Mouse (Mus musculus) liver, embryonic 15.5 days (tissue): Measurements from ENCODE around the gene Gabrr1. TPM values are rescaled to one million over a fixed set of nuclear protein-coding genes. Genes with fewer than 3 reads are reported as not detected.

ENCODE experiments used
- ATAC-seq: fragments of 200-750 bp; cut with Nextera tagmentation; 2 replicates; pipeline ENCODE4 v1.8.0; 2017; ENCODE audit warnings: moderate number of reproducible peaks, mild to moderate bottlenecking, moderate library complexity; ENCODE audit not compliant: insufficient read depth
- H3K27ac ChIP-seq: fragments of 300-500 bp; sonication (generic); replicated peaks from 2 replicates; pipeline ENCODE4 v1.5.1; 2015; ENCODE audit warnings: mild to moderate bottlenecking, inconsistent platforms
- H3K27me3 ChIP-seq: fragments of 300-500 bp; sonication (generic); 2 replicates; pipeline ENCODE4 v1.6.1; 2015; ENCODE audit warnings: mild to moderate bottlenecking, inconsistent platforms
- H3K36me3 ChIP-seq: fragments of 300-500 bp; sonication (generic); replicated peaks from 2 replicates; pipeline ENCODE4 v1.6.1; 2015; ENCODE audit warnings: moderate library complexity, mild to moderate bottlenecking, inconsistent platforms
- H3K4me1 ChIP-seq: fragments of 300-500 bp; sonication (generic); replicated peaks from 2 replicates; pipeline ENCODE4 v1.6.1; 2015; ENCODE audit warnings: inconsistent platforms
- H3K4me2 ChIP-seq: fragments of 300-500 bp; sonication (generic); 2 replicates; pipeline ENCODE4 v1.6.1; 2015; ENCODE audit warnings: moderate library complexity, mild to moderate bottlenecking, inconsistent platforms
- H3K4me3 ChIP-seq: fragments of 300-500 bp; sonication (generic); replicated peaks from 2 replicates; pipeline ENCODE4 v1.5.1; 2015; ENCODE audit warnings: mild to moderate bottlenecking, inconsistent platforms
- H3K9ac ChIP-seq: fragments of 300-500 bp; sonication (generic); 2 replicates; pipeline ENCODE4 v1.6.1; 2015; ENCODE audit warnings: moderate library complexity, mild to moderate bottlenecking, inconsistent platforms
- H3K9me3 ChIP-seq: fragments of 300-500 bp; sonication (generic); replicated peaks from 2 replicates; pipeline ENCODE4 v1.6.1; 2016; ENCODE audit warnings: inconsistent platforms
- WGBS: fragments of 180-500 bp; shearing (Covaris S2); methylation state at CpG from one replicate; pipeline ENCODE4 v1.1.7; 2015; ENCODE audit warnings: mixed read lengths; ENCODE audit not compliant: insufficient replicate concordance; 5-methylcytosine and 5-hydroxymethylcytosine counted together
- polyA plus RNA-seq: library from polyadenylated mRNA; unstranded; fragments of >200 nt; fragmentation: Nextera tagmentation; extraction: Ambion mirVana; gene quantifications from 2 replicates; pipeline ENCODE4 v1.2.1, GENCODE M21; 2015

Gene Gabrr1
- polyA plus RNA-seq, 1 experiment from 2014 or later, result not detected

DNA sequence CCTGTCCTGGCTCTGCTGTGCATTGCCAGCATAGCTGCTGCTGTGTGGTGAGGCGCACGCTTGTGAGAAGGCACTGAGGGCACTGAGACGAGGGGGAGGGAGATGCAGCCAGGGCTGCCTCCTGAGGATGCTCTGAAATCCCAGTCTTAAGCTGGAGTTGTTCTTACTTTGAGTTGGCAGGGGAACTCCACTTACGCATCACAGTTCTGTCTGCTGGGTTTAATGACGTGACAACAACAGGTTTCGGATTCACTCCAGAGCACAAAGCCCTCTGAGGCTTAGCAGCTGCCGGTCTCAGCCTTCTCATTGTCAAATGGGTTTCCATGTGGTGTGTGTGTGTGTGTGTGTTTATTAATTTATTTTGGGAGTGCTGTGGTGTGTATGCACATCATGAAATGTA, 16.8 kb downstream of the Gabrr1 start:
- Histone ChIP-seq H3K4me3 (no peak overlapping the region), H3K4me2 (no peak overlapping the region), H3K27ac (no peak overlapping the region), H3K9me3 (no peaks in the 10 kb centered on the region), H3K9ac (no peak overlapping the region), H3K4me1 (no peaks in the 10 kb centered on the region), H3K36me3 (no peaks in the 10 kb centered on the region), H3K27me3 (peaks cover 13% of the 10 kb centered on the region; the same call in 1 of the 2 replicates)
- ATAC-seq, result no peak
- WGBS, result 70% methylated on average over 7 of the region's 7 CpGs

DNA sequence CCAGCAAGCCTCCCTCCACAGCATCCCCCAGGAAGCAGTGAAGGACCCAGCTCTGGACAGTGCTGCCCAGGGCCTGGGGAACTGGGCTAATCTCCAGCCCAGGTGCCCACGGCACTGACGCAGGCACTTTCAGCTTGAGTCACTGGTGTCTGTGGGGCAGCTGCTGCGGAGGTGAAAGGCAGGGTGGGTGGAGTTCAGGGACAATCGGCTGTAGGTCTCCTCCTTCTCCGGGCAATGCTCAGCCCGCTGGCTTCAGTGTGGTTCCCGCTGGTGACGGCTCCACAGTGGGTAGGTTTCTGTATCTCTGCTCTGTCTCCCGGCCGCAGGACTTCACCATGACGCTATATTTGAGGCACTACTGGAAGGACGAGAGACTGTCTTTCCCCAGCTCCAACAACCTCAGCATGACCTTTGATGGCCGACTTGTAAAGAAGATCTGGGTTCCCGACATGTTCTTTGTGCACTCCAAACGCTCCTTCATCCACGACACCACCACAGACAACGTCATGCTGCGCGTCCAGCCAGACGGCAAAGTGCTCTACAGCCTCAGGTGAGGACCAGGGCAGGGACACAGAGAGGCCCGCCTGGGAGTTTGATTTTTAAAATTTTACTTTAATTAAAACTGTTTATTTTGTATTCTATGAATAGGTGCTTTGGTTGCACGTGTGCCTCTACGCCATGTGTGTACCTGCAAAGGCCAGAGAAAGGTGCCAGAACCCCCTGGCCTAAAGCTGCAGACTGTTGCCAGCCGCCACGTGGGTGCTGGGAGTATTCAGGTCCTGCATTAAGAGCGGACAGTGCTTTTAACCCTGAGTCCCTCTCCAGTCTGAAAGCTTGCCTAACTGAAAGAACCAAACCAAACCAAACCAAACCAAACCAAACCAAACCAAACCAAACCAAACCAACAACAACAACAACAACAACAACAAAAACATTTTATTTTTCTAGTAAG, 20.0 kb downstream of the Gabrr1 start:
- Histone ChIP-seq H3K27ac (no peak overlapping the region), H3K36me3 (no peaks in the 10 kb centered on the region), H3K9ac (no peak overlapping the region), H3K4me1 (no peaks in the 10 kb centered on the region), H3K27me3 (peaks cover 1% of the 10 kb centered on the region; the same call in 1 of the 2 replicates), H3K9me3 (no peaks in the 10 kb centered on the region), H3K4me2 (no peak overlapping the region), H3K4me3 (no peak overlapping the region)
- WGBS, result 70% methylated on average over 26 of the region's 26 CpGs
- no peak for ATAC-seq

DNA sequence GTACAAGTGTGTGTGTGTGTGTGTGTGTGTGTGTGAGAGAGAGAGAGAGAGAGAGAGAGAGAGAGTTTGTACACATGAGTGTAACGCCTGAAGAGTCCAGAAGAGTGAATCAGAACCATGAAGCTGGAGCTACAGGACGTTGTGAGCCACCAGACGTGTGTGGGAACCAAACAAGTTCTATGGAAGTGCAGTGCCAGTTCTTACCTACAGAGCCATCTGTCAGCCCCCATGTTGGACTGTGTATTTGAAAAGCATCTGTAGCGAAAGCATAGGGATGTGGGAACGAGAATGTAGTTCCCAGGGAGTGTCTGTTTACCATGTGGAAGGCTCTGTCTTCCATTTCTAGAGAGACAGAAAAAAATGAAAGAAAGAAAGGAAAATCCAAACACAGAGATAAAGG, 51.2 kb downstream of the Gabrr1 start:
- H3K9me3 ChIP-seq, result no peaks in the 10 kb centered on the region
- no peak for ATAC-seq
- no peaks in the 10 kb centered on the region for H3K36me3 ChIP-seq
- H3K9ac ChIP-seq, result no peak overlapping the region
- no peaks in the 10 kb centered on the region for H3K4me1 ChIP-seq
- no peak overlapping the region for H3K27ac ChIP-seq
- 52% methylated on average over 5 of the region's 5 CpGs for WGBS
- no peak overlapping the region for H3K4me3 ChIP-seq
- no peak overlapping the region for H3K4me2 ChIP-seq
- H3K27me3 ChIP-seq, result peaks cover 23% of the 10 kb centered on the region

DNA sequence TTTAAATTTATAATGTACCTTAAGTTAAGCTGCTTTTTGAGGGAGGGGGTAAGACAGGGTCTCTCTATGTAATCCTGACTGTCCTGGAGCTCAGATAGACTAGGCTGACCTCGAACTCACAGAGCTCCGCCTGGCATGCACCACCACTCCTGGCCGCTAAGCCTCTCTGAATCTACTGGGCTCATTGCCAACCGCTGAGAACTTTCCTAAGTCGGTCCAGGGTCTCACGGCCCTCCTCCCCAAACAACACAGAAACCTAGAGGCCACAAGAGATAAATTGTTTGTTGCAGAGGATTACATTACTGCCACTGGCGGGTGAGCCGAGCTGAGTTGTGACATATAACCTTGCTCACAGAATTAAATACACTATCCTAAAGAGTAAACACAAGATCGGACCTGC, 55.8 kb downstream of the Gabrr1 start:
- ATAC-seq, result no peak
- H3K4me3 ChIP-seq, result no peak overlapping the region
- no peak overlapping the region for H3K27ac ChIP-seq
- WGBS, result 26% methylated on average over 9 of the region's 9 CpGs
- no peaks in the 10 kb centered on the region for H3K36me3 ChIP-seq
- H3K9me3 ChIP-seq, result no peaks in the 10 kb centered on the region
- peak overlapping the region; percentile 77 for H3K4me2 ChIP-seq
- H3K9ac ChIP-seq, result no peak overlapping the region
- H3K4me1 ChIP-seq, result peaks cover 11% of the 10 kb centered on the region
- peaks cover 52% of the 10 kb centered on the region for H3K27me3 ChIP-seq

DNA sequence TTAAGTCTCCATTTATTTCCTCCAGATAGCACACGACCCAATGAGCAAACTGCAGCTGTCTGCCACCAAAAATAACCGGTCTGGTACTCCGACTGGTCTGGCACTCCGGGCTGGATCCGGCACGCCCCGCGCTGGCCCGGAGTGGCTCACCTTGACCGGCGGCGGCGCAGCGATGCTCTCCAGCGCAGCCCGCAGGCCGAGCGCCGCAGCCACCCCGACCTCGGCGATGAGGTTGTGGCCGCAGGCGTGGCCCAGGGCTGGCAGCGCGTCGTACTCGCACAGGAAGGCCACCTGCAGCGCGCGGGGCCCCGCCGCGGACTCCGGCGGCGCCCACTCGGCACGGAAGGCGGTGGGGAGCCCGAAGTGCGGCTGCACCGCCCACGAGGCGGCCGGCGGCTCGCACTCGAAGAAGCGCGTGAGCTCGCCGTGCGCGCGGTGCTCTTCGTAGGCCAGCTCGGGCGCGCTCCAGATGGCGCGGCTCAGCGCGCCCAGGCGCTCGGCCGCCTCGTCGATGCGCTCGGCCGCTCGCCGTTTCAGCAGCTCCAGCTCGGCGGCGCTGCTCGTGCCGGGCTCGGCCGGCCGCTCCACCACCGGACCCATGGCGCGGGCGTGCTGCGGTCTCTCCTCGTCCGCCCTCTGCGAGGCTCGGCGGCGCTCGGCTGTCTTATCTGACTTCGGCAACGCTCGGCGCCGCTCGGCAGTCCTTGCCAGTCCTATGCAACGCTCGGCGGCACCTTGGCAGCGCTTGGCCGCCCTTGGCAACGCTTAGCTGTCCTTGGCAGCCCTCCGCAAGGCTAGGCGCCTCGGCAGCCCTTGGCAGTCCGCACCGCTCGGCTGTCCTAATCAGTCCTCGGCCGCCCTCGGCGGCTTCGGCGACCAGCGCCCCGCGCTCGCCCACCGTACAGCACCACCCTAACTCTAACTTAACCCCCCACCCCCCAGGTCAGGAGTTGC, 56.7 kb downstream of the Gabrr1 start:
- Histone ChIP-seq H3K4me1 (peaks cover 11% of the 10 kb centered on the region), H3K4me2 (peak overlapping the region; percentile 77), H3K27ac (0 out of 2 replicates have a peak overlapping the region, but pooled peaks have one; percentile 33), H3K4me3 (peak overlapping the region; percentile 56), H3K9me3 (no peaks in the 10 kb centered on the region), H3K36me3 (no peaks in the 10 kb centered on the region), H3K9ac (peak overlapping the region; percentile 21; the same call in 1 of the 2 replicates), H3K27me3 (peaks cover 52% of the 10 kb centered on the region)
- ATAC-seq, result peak; percentile 83
- under 1% methylated on average over 123 of the region's 123 CpGs for WGBS

DNA sequence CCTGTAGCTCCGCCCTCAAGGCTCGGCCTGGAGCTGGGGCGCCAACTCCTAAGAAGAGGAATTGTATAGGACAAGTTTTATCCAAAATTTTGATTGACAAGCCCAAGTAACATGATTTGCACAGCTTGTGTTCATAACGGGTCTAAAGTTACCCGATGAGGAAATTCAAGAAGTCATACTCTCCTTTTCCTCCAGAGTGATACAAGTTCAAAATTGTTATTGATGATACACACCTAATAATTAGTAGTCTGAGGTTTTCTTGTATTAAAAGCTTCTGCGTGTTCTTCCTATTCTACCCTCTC, 57.4 kb downstream of the Gabrr1 start, which contains the start of gene Pm20d2:
Gene Pm20d2, minus strand, starts transcription at position 3 of the 302 bp plus-strand sequence.
- no peaks in the 10 kb centered on the region for H3K9me3 ChIP-seq
- ATAC-seq, result no peak
- 0 out of 2 replicates have a peak within 1 kb of the TSS, but pooled peaks have one; percentile 33 for H3K27ac ChIP-seq
- H3K27me3 ChIP-seq, result peaks cover 52% of the 10 kb centered on the region
- H3K4me1 ChIP-seq, result peaks cover 11% of the 10 kb centered on the region
- H3K4me2 ChIP-seq, result peak within 1 kb of the TSS; percentile 77
- no peaks in the 10 kb centered on the region for H3K36me3 ChIP-seq
- H3K9ac ChIP-seq, result peak within 1 kb of the TSS; percentile 21; the same call in 1 of the 2 replicates
- 15% methylated on average over 6 of the region's 6 CpGs for WGBS
- H3K4me3 ChIP-seq, result peak within 1 kb of the TSS; percentile 56

DNA sequence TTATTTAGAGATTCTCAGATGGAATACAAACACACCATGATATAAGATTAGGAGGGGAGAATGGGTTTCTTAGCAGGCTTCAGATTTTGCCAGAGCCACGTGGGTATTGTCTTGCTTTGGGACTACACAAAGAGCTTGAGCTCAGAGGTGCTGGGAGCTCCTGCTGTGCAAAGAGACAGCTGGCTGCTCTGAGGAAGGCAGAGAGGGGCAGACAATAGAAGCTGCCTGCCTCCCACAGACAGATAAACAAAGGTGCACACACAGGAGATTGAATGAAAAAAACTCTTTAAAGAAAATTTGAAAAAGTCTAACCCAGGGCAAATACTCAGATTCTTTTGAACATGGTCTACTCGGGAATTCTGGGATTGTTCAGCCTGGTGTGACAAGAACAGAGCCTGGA, 65.8 kb downstream of the Gabrr1 start:
- H3K4me3 ChIP-seq, result no peak overlapping the region
- no peaks in the 10 kb centered on the region for H3K4me1 ChIP-seq
- no peak overlapping the region for H3K9ac ChIP-seq
- peaks cover 6% of the 10 kb centered on the region; the same call in 1 of the 2 replicates for H3K27me3 ChIP-seq
- ATAC-seq, result no peak
- H3K27ac ChIP-seq, result no peak overlapping the region
- 16% methylated on average over 2 of the region's 2 CpGs for WGBS
- H3K9me3 ChIP-seq, result no peaks in the 10 kb centered on the region
- H3K36me3 ChIP-seq, result no peaks in the 10 kb centered on the region
- no peak overlapping the region for H3K4me2 ChIP-seq

DNA sequence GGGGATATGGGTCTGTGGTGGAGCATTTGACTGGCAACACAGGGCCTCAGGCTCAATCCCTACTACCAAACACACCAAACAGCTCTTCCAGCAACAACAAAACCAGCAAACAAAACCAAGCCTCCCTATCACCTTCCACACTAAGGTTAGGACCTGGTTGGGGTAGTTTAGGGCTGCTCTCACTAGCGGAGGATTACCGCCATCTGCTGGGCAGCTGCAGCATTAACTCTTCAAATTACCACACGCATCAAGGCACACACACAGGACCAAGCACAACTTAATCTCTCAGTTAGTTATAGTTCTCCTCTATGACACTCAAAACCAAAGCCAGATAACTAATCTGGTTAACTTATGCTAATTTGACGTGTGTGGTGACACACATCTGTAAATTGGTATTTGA, 72.4 kb downstream of the Gabrr1 start:
- no peaks in the 10 kb centered on the region for H3K36me3 ChIP-seq
- H3K9ac ChIP-seq, result no peak overlapping the region
- H3K27me3 ChIP-seq, result peaks cover 18% of the 10 kb centered on the region
- H3K9me3 ChIP-seq, result no peaks in the 10 kb centered on the region
- no peak for ATAC-seq
- peaks cover 11% of the 10 kb centered on the region for H3K4me1 ChIP-seq
- WGBS, result 9% methylated on average over 4 of the region's 4 CpGs
- no peak overlapping the region for H3K4me2 ChIP-seq
- H3K27ac ChIP-seq, result no peak overlapping the region
- no peak overlapping the region for H3K4me3 ChIP-seq

DNA sequence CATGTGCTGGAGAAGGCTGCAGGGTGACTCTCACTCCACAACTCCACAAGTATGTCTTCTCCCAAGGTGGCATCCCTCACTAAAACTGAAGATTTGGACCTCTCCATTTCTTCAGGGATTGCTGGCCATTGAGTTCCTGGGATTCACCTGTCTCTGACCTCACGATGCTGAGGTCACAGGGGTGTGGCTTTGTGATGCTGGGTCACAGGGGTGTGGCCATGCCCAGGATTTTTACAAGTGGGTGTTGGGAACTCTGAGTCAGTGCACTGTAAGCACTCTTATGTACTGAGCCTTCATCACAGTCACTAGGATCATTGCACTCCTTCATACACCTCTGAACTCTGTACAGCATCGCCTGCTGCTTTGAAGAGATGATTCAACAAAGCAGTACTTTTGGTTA, 75.2 kb downstream of the Gabrr1 start:
- no peak for ATAC-seq
- Histone ChIP-seq H3K27me3 (peaks cover 32% of the 10 kb centered on the region), H3K4me2 (no peak overlapping the region), H3K4me3 (no peak overlapping the region), H3K9ac (no peak overlapping the region), H3K27ac (no peak overlapping the region), H3K36me3 (no peaks in the 10 kb centered on the region), H3K4me1 (peaks cover 11% of the 10 kb centered on the region), H3K9me3 (no peaks in the 10 kb centered on the region)
- 48% methylated on average over 2 of the region's 2 CpGs for whole genome bisulfite sequencing

DNA sequence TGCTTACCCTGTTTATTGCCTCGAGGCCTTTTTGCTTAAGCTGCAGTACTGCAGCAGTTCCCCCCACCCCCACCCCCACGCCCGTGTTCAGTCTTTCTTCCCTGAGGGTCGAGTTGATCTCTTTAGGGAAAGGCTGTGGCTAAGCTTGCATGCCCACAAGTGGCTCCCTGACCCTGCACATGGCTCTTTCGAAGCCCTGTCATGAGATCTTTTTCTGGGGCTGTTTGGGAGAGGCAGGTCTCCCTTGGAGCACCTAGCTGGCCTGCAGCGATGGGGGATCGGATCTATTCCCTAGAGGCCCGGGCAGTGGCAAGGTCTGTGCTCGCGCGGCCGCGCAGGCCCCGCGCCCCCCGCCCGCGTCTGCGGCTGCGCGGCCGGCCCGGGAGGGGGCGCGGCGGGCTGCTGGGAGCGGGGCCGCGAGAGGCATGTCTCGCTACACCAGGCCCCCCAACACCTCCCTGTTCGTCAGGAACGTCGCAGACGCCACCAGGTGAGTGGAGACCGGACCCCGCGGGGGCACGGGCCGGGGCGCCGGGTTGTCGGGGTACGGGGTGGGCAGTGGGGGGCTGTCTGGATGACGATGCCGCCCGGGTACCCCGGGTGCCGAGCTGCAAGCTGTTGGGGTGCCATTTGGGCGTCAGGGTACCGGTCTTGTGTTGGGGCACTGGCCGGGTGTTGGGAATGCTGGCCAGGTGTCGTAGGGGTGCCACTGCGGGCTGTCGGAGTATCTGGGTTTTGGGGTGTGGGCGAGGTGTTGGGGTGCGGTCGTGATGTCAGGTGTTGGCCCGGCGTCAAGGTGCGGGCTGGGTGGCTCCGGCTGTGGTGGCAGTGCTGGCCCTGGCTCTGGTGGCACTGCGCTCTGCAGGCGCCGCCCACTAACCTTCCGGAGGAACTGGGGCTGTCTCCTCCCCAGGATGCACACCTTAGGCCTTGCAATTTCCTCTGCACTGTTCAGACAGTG, 76.8 kb downstream of the Gabrr1 start, which contains the start of gene Srsf12:
Gene Srsf12, plus strand, starts transcription at position 111 of the 961 bp plus-strand sequence.
- ATAC-seq, result no peak
- H3K36me3 ChIP-seq, result no peaks in the 10 kb centered on the region
- H3K4me1 ChIP-seq, result peaks cover 11% of the 10 kb centered on the region
- peak within 1 kb of the TSS; percentile 32; the same call in 1 of the 2 replicates for H3K9ac ChIP-seq
- H3K27ac ChIP-seq, result no peak within 1 kb of the TSS
- H3K4me3 ChIP-seq, result peak within 1 kb of the TSS; percentile 49
- WGBS, result 3% methylated on average over 65 of the region's 65 CpGs
- H3K4me2 ChIP-seq, result peak within 1 kb of the TSS; percentile 75
- peaks cover 32% of the 10 kb centered on the region for H3K27me3 ChIP-seq
- H3K9me3 ChIP-seq, result no peaks in the 10 kb centered on the region
